Mouse (Mus musculus): ENCODE data around the gene Hdac4. TPM values are rescaled to one million over a fixed set of nuclear protein-coding genes. Genes with fewer than 3 reads are reported as not detected.

Hdac4 gene
- polyA plus RNA-seq, 1 experiment: 13.3 TPM

DNA sequence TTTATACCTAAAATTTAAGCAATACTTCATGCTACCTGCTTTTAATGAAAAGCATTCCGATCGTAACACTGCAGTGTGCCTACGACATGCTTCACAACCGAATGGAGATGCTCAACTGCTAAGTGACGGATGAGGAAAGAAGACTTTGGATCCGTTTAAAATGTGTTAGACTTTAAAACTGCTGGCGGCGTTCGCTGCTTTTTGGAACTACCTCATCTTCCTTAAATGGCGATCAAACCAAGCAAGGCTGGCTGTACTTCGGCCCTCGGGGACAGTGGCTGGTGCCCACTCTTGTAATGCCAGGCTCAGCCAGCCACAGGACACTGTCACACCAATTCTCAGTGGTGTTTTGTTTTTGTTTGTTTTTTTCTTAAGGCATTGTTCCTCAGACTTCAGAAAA lies 263.3 kb downstream of the Hdac4 start:
- Histone ChIP-seq H3K27ac (ENCODE audit: insufficient read depth, low read length) (no peak overlapping the region), H3K36me3 (ENCODE audit: control insufficient read depth, insufficient read depth, low read length) (peaks cover 14% of the 10 kb centered on the region), H3K27me3 (ENCODE audit: control insufficient read depth, insufficient read depth, low read length) (no peaks in the 10 kb centered on the region), H3K4me1 (ENCODE audit: control insufficient read depth, insufficient read depth, insufficient read length) (no peaks in the 10 kb centered on the region), H3K4me3 (ENCODE audit: extremely low read depth, insufficient read depth, insufficient read length) (no peak overlapping the region)
- TF ChIP-seq CTCF (IDR thresholded peaks at IDR 0.05; ENCODE audit: extremely low read depth, insufficient read depth, insufficient read length, insufficient replicate concordance) (no peak), POLR2A (IDR thresholded peaks at IDR 0.05; ENCODE audit: low read depth, low read length) (no peak)
- 94% methylated on average over 12 of the region's 12 CpGs for WGBS
- no peak for DNase-seq (ENCODE audit: low read depth in 1 of 2, low spot score in 2 of 2)

DNA sequence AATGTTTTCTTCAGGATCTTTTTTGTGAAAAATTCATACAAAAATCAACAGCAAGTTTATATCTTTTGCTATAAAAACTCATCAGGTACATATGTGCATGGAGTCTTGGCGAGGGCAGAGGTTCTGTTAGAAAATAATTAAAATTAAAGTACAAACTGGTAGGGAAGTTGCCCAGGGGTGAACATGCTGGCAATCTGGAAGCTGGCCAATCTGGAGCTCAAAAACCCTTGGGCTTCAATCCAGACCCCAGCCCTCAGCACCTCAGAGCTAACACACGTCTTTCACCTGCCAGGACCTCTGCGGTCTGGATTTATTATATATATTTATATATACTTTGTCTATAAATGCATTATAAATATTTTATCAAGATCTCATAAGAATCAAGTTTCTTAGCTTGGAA lies 263.7 kb downstream of the Hdac4 start:
- H3K4me1 ChIP-seq (ENCODE audit: control insufficient read depth, insufficient read depth, insufficient read length): no peaks in the 10 kb centered on the region
- WGBS: 87% methylated on average over 3 of the region's 3 CpGs
- H3K27ac ChIP-seq (ENCODE audit: insufficient read depth, low read length): no peak overlapping the region

DNA sequence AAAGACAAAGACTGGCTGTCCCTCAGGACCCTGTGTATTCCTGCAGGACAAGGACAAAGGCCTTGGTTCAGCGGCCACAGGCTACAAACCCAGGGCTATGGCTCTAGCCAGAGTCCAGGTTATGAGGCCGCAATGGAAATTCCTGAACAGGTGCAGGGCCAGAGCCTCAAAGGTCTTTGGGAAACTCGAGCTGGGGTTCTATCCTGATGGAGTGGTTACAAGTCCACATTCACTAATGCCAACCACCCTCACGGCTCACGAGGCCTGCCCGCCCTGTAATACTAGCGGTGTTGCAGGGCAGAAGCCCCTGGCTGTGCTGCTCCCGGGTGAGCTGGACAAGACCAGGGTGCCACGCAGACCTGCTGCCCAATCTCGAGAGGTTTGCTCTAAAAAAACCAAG lies 264.3 kb downstream of the Hdac4 start:
- WGBS: 94% methylated on average over 10 of the region's 10 CpGs

More for the DNA sequence above, 263.7 kb downstream of the Hdac4 start:
- no peaks in the 10 kb centered on the region for H3K27me3 ChIP-seq (ENCODE audit: control insufficient read depth, insufficient read depth, low read length)
- DNase-seq (ENCODE audit: low read depth in 1 of 2, low spot score in 2 of 2): no peak
- H3K36me3 ChIP-seq (ENCODE audit: control insufficient read depth, insufficient read depth, low read length): peaks cover 14% of the 10 kb centered on the region
- no peak for TF ChIP-seq CTCF (IDR thresholded peaks at IDR 0.05; ENCODE audit: extremely low read depth, insufficient read depth, insufficient read length, insufficient replicate concordance)
- TF ChIP-seq POLR2A (IDR thresholded peaks at IDR 0.05; ENCODE audit: low read depth, low read length): no peak
- no peak overlapping the region for H3K4me3 ChIP-seq (ENCODE audit: extremely low read depth, insufficient read depth, insufficient read length)

DNA sequence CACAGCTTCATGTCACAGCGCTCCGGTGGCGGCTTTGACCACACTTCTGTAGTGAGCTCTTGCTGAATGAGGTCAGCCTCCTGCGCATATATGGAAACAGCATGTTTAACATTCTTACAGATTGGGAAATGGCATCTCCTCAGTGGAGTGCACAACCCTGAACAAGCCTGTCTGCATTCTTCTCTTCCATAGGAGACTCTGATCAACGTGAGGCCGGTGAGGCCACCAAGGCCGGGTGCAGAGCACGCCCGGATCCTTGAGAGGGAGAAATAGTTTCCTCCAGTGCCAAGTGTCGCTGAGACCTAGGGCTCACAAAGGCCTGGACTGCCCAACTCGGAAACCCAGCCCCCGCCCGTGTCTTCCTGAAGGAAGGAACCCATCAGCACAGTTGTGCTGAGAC lies 266.4 kb downstream of the Hdac4 start:
- no peak for TF ChIP-seq CTCF (IDR thresholded peaks at IDR 0.05; ENCODE audit: extremely low read depth, insufficient read depth, insufficient read length, insufficient replicate concordance)
- no peak for TF ChIP-seq POLR2A (IDR thresholded peaks at IDR 0.05; ENCODE audit: low read depth, low read length)
- 93% methylated on average over 13 of the region's 13 CpGs for WGBS
- no peak for DNase-seq (ENCODE audit: low read depth in 1 of 2, low spot score in 2 of 2)
- Histone ChIP-seq H3K36me3 (ENCODE audit: control insufficient read depth, insufficient read depth, low read length) (peaks cover 11% of the 10 kb centered on the region), H3K27ac (ENCODE audit: insufficient read depth, low read length) (no peak overlapping the region), H3K27me3 (ENCODE audit: control insufficient read depth, insufficient read depth, low read length) (no peaks in the 10 kb centered on the region), H3K4me3 (ENCODE audit: extremely low read depth, insufficient read depth, insufficient read length) (no peak overlapping the region), H3K4me1 (ENCODE audit: control insufficient read depth, insufficient read depth, insufficient read length) (no peaks in the 10 kb centered on the region)

More for the DNA sequence above, 264.3 kb downstream of the Hdac4 start:
- TF ChIP-seq CTCF (IDR thresholded peaks at IDR 0.05; ENCODE audit: extremely low read depth, insufficient read depth, insufficient read length, insufficient replicate concordance) (no peak), POLR2A (IDR thresholded peaks at IDR 0.05; ENCODE audit: low read depth, low read length) (no peak)
- H3K4me1 ChIP-seq (ENCODE audit: control insufficient read depth, insufficient read depth, insufficient read length): no peaks in the 10 kb centered on the region
- DNase-seq (ENCODE audit: low read depth in 1 of 2, low spot score in 2 of 2): no peak
- no peak overlapping the region for H3K4me3 ChIP-seq (ENCODE audit: extremely low read depth, insufficient read depth, insufficient read length)
- peaks cover 14% of the 10 kb centered on the region for H3K36me3 ChIP-seq (ENCODE audit: control insufficient read depth, insufficient read depth, low read length)
- H3K27me3 ChIP-seq (ENCODE audit: control insufficient read depth, insufficient read depth, low read length): no peaks in the 10 kb centered on the region
- no peak overlapping the region for H3K27ac ChIP-seq (ENCODE audit: insufficient read depth, low read length)

DNA sequence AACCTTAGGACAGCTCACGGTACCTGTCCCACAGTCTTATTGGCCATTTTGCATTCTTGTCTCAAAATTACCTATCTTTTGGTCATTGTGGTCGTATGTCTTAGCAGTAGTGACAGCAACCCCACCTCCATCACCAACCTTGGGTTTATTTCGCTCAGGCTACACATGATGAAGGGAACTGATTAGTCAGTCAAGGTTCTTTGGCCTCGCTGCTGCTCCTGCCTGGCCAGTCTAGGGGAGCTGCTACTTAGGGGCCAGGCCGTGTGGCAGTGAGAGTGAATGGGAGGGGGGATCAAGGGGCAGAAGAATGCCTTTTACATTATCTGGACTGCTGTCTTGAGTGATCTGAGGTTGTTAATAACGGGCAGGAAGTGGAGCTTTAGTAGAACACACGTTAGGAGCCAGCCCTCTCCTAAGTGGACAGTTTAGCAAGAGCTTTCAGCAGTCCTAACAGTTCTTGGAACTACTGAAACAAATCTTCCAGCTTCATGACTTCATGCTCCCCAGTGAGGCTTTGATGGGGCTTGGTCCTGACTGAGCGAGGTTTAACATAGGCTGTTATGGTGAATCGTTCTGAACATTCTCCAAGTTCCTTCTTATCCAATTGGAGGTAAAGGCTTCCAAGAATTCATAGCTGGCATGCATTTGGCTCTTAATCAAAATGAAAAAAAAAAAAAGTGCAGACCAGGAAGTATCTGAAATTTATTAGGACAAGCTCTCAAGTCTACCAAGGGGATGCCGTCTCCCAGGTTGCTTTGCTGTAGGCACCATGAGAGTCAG lies 267.8 kb downstream of the Hdac4 start:
- H3K4me1 ChIP-seq (ENCODE audit: control insufficient read depth, insufficient read depth, insufficient read length): no peaks in the 10 kb centered on the region
- no peak overlapping the region for H3K27ac ChIP-seq (ENCODE audit: insufficient read depth, low read length)
- no peaks in the 10 kb centered on the region for H3K27me3 ChIP-seq (ENCODE audit: control insufficient read depth, insufficient read depth, low read length)
- no peak overlapping the region for H3K4me3 ChIP-seq (ENCODE audit: extremely low read depth, insufficient read depth, insufficient read length)
- no peak for TF ChIP-seq CTCF (IDR thresholded peaks at IDR 0.05; ENCODE audit: extremely low read depth, insufficient read depth, insufficient read length, insufficient replicate concordance)
- TF ChIP-seq POLR2A (IDR thresholded peaks at IDR 0.05; ENCODE audit: low read depth, low read length): no peak
- 91% methylated on average over 10 of the region's 10 CpGs for WGBS
- H3K36me3 ChIP-seq (ENCODE audit: control insufficient read depth, insufficient read depth, low read length): 0 out of 2 replicates have a peak, but pooled peaks cover 2% of the 10 kb centered on the region
- no peak for DNase-seq (ENCODE audit: low read depth in 1 of 2, low spot score in 2 of 2)

DNA sequence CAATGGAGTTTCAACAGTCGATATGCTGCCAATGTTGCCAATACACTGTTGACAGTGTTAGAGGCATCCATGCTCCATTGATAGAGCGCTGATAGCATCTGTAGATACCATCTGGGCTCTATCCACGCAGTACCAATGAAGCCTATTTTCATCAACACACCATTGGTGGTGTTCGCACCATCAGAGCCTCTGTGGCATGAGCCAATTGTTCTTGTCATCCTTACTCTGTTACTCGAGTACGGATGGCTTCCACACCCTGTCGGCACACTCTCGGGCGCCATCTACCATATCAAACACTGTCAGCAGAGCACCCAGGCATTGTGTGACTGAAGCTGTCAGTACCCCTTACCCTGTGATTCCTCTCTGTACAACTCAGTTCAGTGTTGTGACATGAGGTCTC lies 271.9 kb downstream of the Hdac4 start:
- no peak overlapping the region for H3K4me3 ChIP-seq (ENCODE audit: extremely low read depth, insufficient read depth, insufficient read length)
- no peak for TF ChIP-seq POLR2A (IDR thresholded peaks at IDR 0.05; ENCODE audit: low read depth, low read length)
- TF ChIP-seq CTCF (IDR thresholded peaks at IDR 0.05; ENCODE audit: extremely low read depth, insufficient read depth, insufficient read length, insufficient replicate concordance): no peak
- no peaks in the 10 kb centered on the region for H3K27me3 ChIP-seq (ENCODE audit: control insufficient read depth, insufficient read depth, low read length)
- no peak for DNase-seq (ENCODE audit: low read depth in 1 of 2, low spot score in 2 of 2)
- H3K4me1 ChIP-seq (ENCODE audit: control insufficient read depth, insufficient read depth, insufficient read length): no peaks in the 10 kb centered on the region
- no peaks in the 10 kb centered on the region for H3K36me3 ChIP-seq (ENCODE audit: control insufficient read depth, insufficient read depth, low read length)
- no peak overlapping the region for H3K27ac ChIP-seq (ENCODE audit: insufficient read depth, low read length)
- 95% methylated on average over 9 of the region's 9 CpGs for WGBS
